Mouse (Mus musculus): ENCODE data around the gene Limk1. TPM values are rescaled to one million over a fixed set of nuclear protein-coding genes. Genes with fewer than 3 reads are reported as not detected.

The Limk1 gene
- polyA plus RNA-seq, 1 experiment from 2014 or later, result 5.3 TPM

DNA sequence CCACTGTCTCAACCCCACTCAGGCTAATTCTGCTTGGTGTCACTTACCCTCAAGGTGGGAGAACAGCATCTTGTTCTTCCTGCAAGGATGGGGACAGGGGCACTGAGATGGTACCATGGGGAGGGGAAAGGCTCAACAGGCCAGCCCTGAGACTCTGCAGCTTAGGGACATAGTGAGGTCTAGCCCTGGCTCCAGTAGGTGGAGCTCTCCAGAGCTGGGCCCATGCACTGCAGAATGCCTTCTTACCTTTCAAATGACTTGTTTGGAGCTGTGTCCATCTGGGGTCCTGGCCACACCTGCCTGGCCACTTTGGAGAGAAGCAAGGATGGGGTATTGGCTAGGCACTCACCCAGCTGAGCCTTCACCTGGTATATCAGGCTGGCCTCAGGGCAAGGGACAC, 82.1 kb downstream of the Limk1 start:
- Histone ChIP-seq H3K27me3 (replicated peaks; ENCODE audit: control insufficient read depth, insufficient read depth, low read length) (no peaks in the 10 kb centered on the region), H3K9me3 (ENCODE audit: control insufficient read depth, low read length) (no peaks in the 10 kb centered on the region), H3K4me3 (ENCODE audit: low read depth, low read length) (no peak overlapping the region), H3K27ac (ENCODE audit: low read depth) (no peak overlapping the region), H3K36me3 (ENCODE audit: control insufficient read depth, insufficient read depth, low read length) (no peaks in the 10 kb centered on the region), H3K4me1 (replicated peaks; ENCODE audit: control insufficient read depth, insufficient read depth, low read length) (no peaks in the 10 kb centered on the region), H3K4me2 (ENCODE audit: low read length) (no peak overlapping the region), H3K9ac (ENCODE audit: low read length) (no peak overlapping the region)
- ATAC-seq (replicated peaks; ENCODE audit: low FRiP score, low TSS enrichment, low read depth) (no peak), DNase-seq (ENCODE audit: low spot score) (no peak)

Other genes starting within 250 kb of the Limk1 start
- gene Gtf2ird1, start 231.9 kb downstream of the Limk1 start, polyA plus RNA-seq (2014; fragmentation: Nextera tagmentation; extraction: Ambion mirVana), result 85.9 and 101 TPM in 2 replicates
- gene Clip2, start 136.2 kb downstream of the Limk1 start, polyA plus RNA-seq (2014; fragmentation: Nextera tagmentation; extraction: Ambion mirVana), result 4.7 and 4.8 TPM in 2 replicates
- gene Syna, start 128.4 kb downstream of the Limk1 start, polyA plus RNA-seq (2014; fragmentation: Nextera tagmentation; extraction: Ambion mirVana), result 0.08 TPM in 1 of 2 replicates, not detected in the other
- gene Rfc2, start 107.2 kb downstream of the Limk1 start, polyA plus RNA-seq (2014; fragmentation: Nextera tagmentation; extraction: Ambion mirVana), result 298 and 318 TPM in 2 replicates
- 1.9 and 2.3 TPM in 2 replicates for gene Lat2, start 73.6 kb downstream of the Limk1 start, polyA plus RNA-seq (2014; fragmentation: Nextera tagmentation; extraction: Ambion mirVana)
- gene Eif4h, start 49.1 kb downstream of the Limk1 start, polyA plus RNA-seq (2014; fragmentation: Nextera tagmentation; extraction: Ambion mirVana), result 437 and 474 TPM in 2 replicates
- gene Eln, start 58.7 kb upstream of the Limk1 start, polyA plus RNA-seq (2014; fragmentation: Nextera tagmentation; extraction: Ambion mirVana), result 24.2 and 31.4 TPM in 2 replicates
- not detected in 2 replicates for gene Tmem270, start 218.1 kb upstream of the Limk1 start, polyA plus RNA-seq (2014; fragmentation: Nextera tagmentation; extraction: Ambion mirVana)
- 0.23 TPM in 1 of 2 replicates, not detected in the other for gene Cldn13, start 226.9 kb upstream of the Limk1 start, polyA plus RNA-seq (2014; fragmentation: Nextera tagmentation; extraction: Ambion mirVana)
- 22.7 and 24.6 TPM in 2 replicates for gene Mettl27, start 243.8 kb upstream of the Limk1 start, polyA plus RNA-seq (2014; fragmentation: Nextera tagmentation; extraction: Ambion mirVana)

Data from intestine, embryonic 14.5 days (tissue).